Mouse (Mus musculus): ENCODE measurements around the gene Mrps18b. TPM values are rescaled to one million over a fixed set of nuclear protein-coding genes. Genes with fewer than 3 reads are reported as not detected.
"Not testable (repeated sequence)": the region's sequence is repeated elsewhere in the genome, so short reads cannot be mapped to it uniquely, and the experiment has no call there.

Mrps18b gene
- 126 and 139 TPM in 2 replicates for polyA plus RNA-seq (2015; fragmentation: Nextera tagmentation; extraction: Ambion mirVana)

GRCm38 (mm10) chr17:35916297-35917142, at the start of gene Mrps18b, which contains the start of gene Ppp1r10:
Mrps18b (minus strand) TSS chr17:35916389.
Ppp1r10 (plus strand) TSS chr17:35916434.
- no peaks in the 10 kb centered on the region for H3K9me3 ChIP-seq
- peak within 1 kb of the TSS; percentile 86 for H3K9ac ChIP-seq
- H3K4me1 ChIP-seq (replicated peaks) = peaks cover 21% of the 10 kb centered on the region
- H3K27me3 ChIP-seq (replicated peaks) = no peaks in the 10 kb centered on the region
- peak within 1 kb of the TSS; percentile 65 for H3K4me3 ChIP-seq (replicated peaks)
- no peaks in the 10 kb centered on the region; the same call in 1 of the 2 replicates for H3K36me3 ChIP-seq
- peak; percentile 93 for ATAC-seq
- H3K4me2 ChIP-seq (replicated peaks) = peak within 1 kb of the TSS; percentile 76
- under 1% methylated on average over 83 of the region's 83 CpGs for WGBS
- H3K27ac ChIP-seq = peak within 1 kb of the TSS; percentile 95

GRCm38 (mm10) chr17:35963279-35963678, 47.1 kb upstream of the Mrps18b start:
- Histone ChIP-seq H3K36me3 (peaks cover 52% of the 10 kb centered on the region), H3K27me3 (replicated peaks) (no peaks in the 10 kb centered on the region), H3K9ac (no peak overlapping the region), H3K4me2 (replicated peaks) (no peak overlapping the region), H3K4me3 (replicated peaks) (no peak overlapping the region), H3K27ac (no peak overlapping the region), H3K4me1 (replicated peaks) (peaks cover 2% of the 10 kb centered on the region; the same call in 1 of the 2 replicates), H3K9me3 (no peaks in the 10 kb centered on the region)
- ATAC-seq = no peak
- 91% methylated on average over 10 of the region's 10 CpGs for WGBS

GRCm38 (mm10) chr17:35958533-35959223, 42.5 kb upstream of the Mrps18b start:
- ATAC-seq = no peak
- H3K4me1 ChIP-seq (replicated peaks) = no peaks in the 10 kb centered on the region
- no peaks in the 10 kb centered on the region for H3K9me3 ChIP-seq
- no peaks in the 10 kb centered on the region for H3K27me3 ChIP-seq (replicated peaks)
- no peak overlapping the region for H3K4me3 ChIP-seq (replicated peaks)
- peaks cover 67% of the 10 kb centered on the region for H3K36me3 ChIP-seq
- no peak overlapping the region for H3K4me2 ChIP-seq (replicated peaks)
- H3K27ac ChIP-seq = no peak overlapping the region
- H3K9ac ChIP-seq = no peak overlapping the region
- WGBS = 92% methylated on average over 15 of the region's 15 CpGs

- no peak for ATAC-seq
- Histone ChIP-seq H3K9ac (no peak overlapping the region), H3K4me1 (replicated peaks) (no peaks in the 10 kb centered on the region), H3K4me3 (replicated peaks) (no peak overlapping the region), H3K4me2 (replicated peaks) (no peak overlapping the region), H3K9me3 (no peaks in the 10 kb centered on the region), H3K27ac (no peak overlapping the region), H3K27me3 (replicated peaks) (no peaks in the 10 kb centered on the region), H3K36me3 (peaks cover 32% of the 10 kb centered on the region)
- 75% methylated on average over 8 of the region's 8 CpGs for WGBS
Observed at GRCm38 (mm10) chr17:35954665-35955064, 38.5 kb upstream of the Mrps18b start.

GRCm38 (mm10) chr17:35952559-35952958, 36.4 kb upstream of the Mrps18b start:
- H3K9ac ChIP-seq; H3K27me3 ChIP-seq (replicated peaks); H3K4me1 ChIP-seq (replicated peaks); H3K27ac ChIP-seq; H3K4me2 ChIP-seq (replicated peaks); ATAC-seq; H3K4me3 ChIP-seq (replicated peaks); H3K9me3 ChIP-seq: not testable (repeated sequence)
- peaks cover 12% of the 10 kb centered on the region for H3K36me3 ChIP-seq
- WGBS = 78% methylated on average over 3 of the region's 3 CpGs

- not testable (repeated sequence) for H3K27me3 ChIP-seq (replicated peaks); H3K9me3 ChIP-seq; H3K36me3 ChIP-seq; H3K27ac ChIP-seq; H3K4me3 ChIP-seq (replicated peaks); H3K4me1 ChIP-seq (replicated peaks); H3K4me2 ChIP-seq (replicated peaks); H3K9ac ChIP-seq; ATAC-seq
Observed at GRCm38 (mm10) chr17:35950946-35951345, 34.8 kb upstream of the Mrps18b start.

- Histone ChIP-seq H3K4me1 (replicated peaks) (no peaks in the 10 kb centered on the region), H3K27me3 (replicated peaks) (no peaks in the 10 kb centered on the region), H3K36me3 (no peaks in the 10 kb centered on the region), H3K4me3 (replicated peaks) (no peak overlapping the region), H3K27ac (no peak overlapping the region), H3K9ac (no peak overlapping the region), H3K9me3 (no peaks in the 10 kb centered on the region), H3K4me2 (replicated peaks) (no peak overlapping the region)
- WGBS = 63% methylated on average over 1 of the region's 1 CpGs
- ATAC-seq = no peak
Observed at GRCm38 (mm10) chr17:35939941-35940340, 23.8 kb upstream of the Mrps18b start.

GRCm38 (mm10) chr17:35939108-35939507, 22.9 kb upstream of the Mrps18b start:
- no peak overlapping the region for H3K27ac ChIP-seq
- H3K36me3 ChIP-seq = no peaks in the 10 kb centered on the region
- H3K4me1 ChIP-seq (replicated peaks) = no peaks in the 10 kb centered on the region
- 61% methylated on average over 2 of the region's 2 CpGs for WGBS
- H3K9ac ChIP-seq = no peak overlapping the region
- no peaks in the 10 kb centered on the region for H3K9me3 ChIP-seq
- H3K27me3 ChIP-seq (replicated peaks) = no peaks in the 10 kb centered on the region
- ATAC-seq = no peak
- no peak overlapping the region for H3K4me2 ChIP-seq (replicated peaks)
- no peak overlapping the region for H3K4me3 ChIP-seq (replicated peaks)

- H3K9me3 ChIP-seq = no peaks in the 10 kb centered on the region
- H3K4me2 ChIP-seq (replicated peaks) = no peak overlapping the region
- 48% methylated on average over 2 of the region's 2 CpGs for WGBS
Observed at GRCm38 (mm10) chr17:35937700-35938348, 21.6 kb upstream of the Mrps18b start.

GRCm38 (mm10) chr17:35935763-35936162, 19.6 kb upstream of the Mrps18b start:
- not testable (repeated sequence) for H3K27ac ChIP-seq; H3K4me1 ChIP-seq (replicated peaks); H3K27me3 ChIP-seq (replicated peaks); H3K9me3 ChIP-seq; ATAC-seq; H3K4me3 ChIP-seq (replicated peaks); H3K4me2 ChIP-seq (replicated peaks); H3K9ac ChIP-seq; H3K36me3 ChIP-seq
- 82% methylated on average over 14 of the region's 14 CpGs for WGBS

More at GRCm38 (mm10) chr17:35937700-35938348, 21.6 kb upstream of the Mrps18b start:
- Histone ChIP-seq H3K4me1 (replicated peaks) (no peaks in the 10 kb centered on the region), H3K27me3 (replicated peaks) (no peaks in the 10 kb centered on the region), H3K27ac (no peak overlapping the region), H3K36me3 (no peaks in the 10 kb centered on the region), H3K9ac (no peak overlapping the region), H3K4me3 (replicated peaks) (no peak overlapping the region)
- peak; percentile 72 for ATAC-seq

- no peak overlapping the region for H3K4me3 ChIP-seq (replicated peaks)
- no peak overlapping the region for H3K9ac ChIP-seq
- H3K4me2 ChIP-seq (replicated peaks) = no peak overlapping the region
- no peaks in the 10 kb centered on the region for H3K4me1 ChIP-seq (replicated peaks)
- peaks cover 32% of the 10 kb centered on the region for H3K36me3 ChIP-seq
- no peaks in the 10 kb centered on the region for H3K27me3 ChIP-seq (replicated peaks)
- H3K27ac ChIP-seq = no peak overlapping the region
- 90% methylated on average over 4 of the region's 4 CpGs for WGBS
- no peaks in the 10 kb centered on the region for H3K9me3 ChIP-seq
- no peak for ATAC-seq
Observed at GRCm38 (mm10) chr17:35932608-35933007, 16.4 kb upstream of the Mrps18b start.

- H3K4me2 ChIP-seq (replicated peaks) = no peak overlapping the region
- peak; percentile 16; the same call in 1 of the 2 replicates for ATAC-seq
- no peaks in the 10 kb centered on the region for H3K9me3 ChIP-seq
- no peak overlapping the region for H3K4me3 ChIP-seq (replicated peaks)
- no peak overlapping the region for H3K27ac ChIP-seq
- no peak overlapping the region for H3K9ac ChIP-seq
- H3K4me1 ChIP-seq (replicated peaks) = no peaks in the 10 kb centered on the region
- WGBS = 93% methylated on average over 12 of the region's 12 CpGs
- no peaks in the 10 kb centered on the region for H3K27me3 ChIP-seq (replicated peaks)
- H3K36me3 ChIP-seq = peaks cover 43% of the 10 kb centered on the region
Observed at GRCm38 (mm10) chr17:35930627-35931026, 14.4 kb upstream of the Mrps18b start.

Data from intestine, embryonic 15.5 days (tissue).